Mouse (Mus musculus) heart, postnatal 0 days (tissue): ENCODE measurements around the gene Clybl.

Source experiments
- CTCF ChIP-seq: IDR thresholded peaks from 2 replicates; pipeline ENCODE4 v1.5.1; 2016; ENCODE audit warnings: antibody characterized with exemption, control low read depth, low read depth
- EP300 ChIP-seq: IDR thresholded peaks from 2 replicates; pipeline ENCODE4 v1.6.1; 2016; ENCODE audit warnings: antibody characterized with exemption, low read depth

- TF ChIP-seq CTCF: no peak
- no peak for TF ChIP-seq EP300
Measured at GRCm38 (mm10) chr14:122412841-122413541, 231.5 kb downstream of the Clybl start.
